Mouse (Mus musculus) CH12.LX (cell line): ENCODE results near the gene Klrb1b. TPM values are rescaled to one million over a fixed set of nuclear protein-coding genes. Genes with fewer than 3 reads are reported as not detected.
A peak's percentile ranks its signal among the peaks of the same experiment; 100 is the strongest.

Source experiments
- DNase-seq: peaks from one replicate; pipeline ENCODE4 v3.0.0-alpha.2; 2013; ENCODE audit errors: extremely low read depth
- H3K27ac ChIP-seq: 2 replicates; pipeline ENCODE4 v1.5.1; 2012; ENCODE audit warnings: low read depth, mild to moderate bottlenecking, control low read depth, moderate library complexity; ENCODE audit not compliant: insufficient read depth
- H3K27me3 ChIP-seq: replicated peaks from 2 replicates; pipeline ENCODE3; 2012; ENCODE audit warnings: inconsistent platforms
- H3K36me3 ChIP-seq, 2 experiments: replicated peaks in 1 of 2; 2 replicates each; pipeline versions ENCODE3 to v1.6.1; 2012; ENCODE audit warnings: inconsistent platforms in 1 of 2, low read length in 1 of 2, mild to moderate bottlenecking in 1 of 2, mixed read lengths in 1 of 2, moderate library complexity in 1 of 2; ENCODE audit not compliant: control insufficient read depth in 1 of 2, insufficient read depth in 1 of 2
- H3K4me1 ChIP-seq, 2 experiments: 2 replicates each; pipeline ENCODE4 v1.6.1; 2012; ENCODE audit warnings: inconsistent platforms in 1 of 2, moderate library complexity in 1 of 2; ENCODE audit not compliant: insufficient read depth in 2 of 2, control insufficient read depth in 1 of 2
- H3K4me2 ChIP-seq: 2 replicates; pipeline ENCODE4 v1.6.1; 2012; ENCODE audit warnings: low read depth, mild to moderate bottlenecking, control low read depth; ENCODE audit not compliant: poor library complexity, insufficient read depth, severe bottlenecking
- H3K4me3 ChIP-seq, 3 experiments: fragments of 150-350 bp in 1 of 3; sonication (generic) in 1 of 3; replicated peaks in 1 of 3; 2 replicates each; pipeline versions ENCODE3 to v1.5.1; 2011 to 2012; ENCODE audit warnings: low read depth in 2 of 3, low read length in 2 of 3, mild to moderate bottlenecking in 2 of 3, moderate library complexity in 2 of 3, control low read depth in 1 of 3, improper control_type of control experiment in 1 of 3, inconsistent platforms in 1 of 3, mixed read lengths in 1 of 3; ENCODE audit not compliant: poor library complexity in 1 of 3
- H3K79me2 ChIP-seq: replicated peaks from 2 replicates; pipeline ENCODE4 v1.6.1; 2012; ENCODE audit warnings: mild to moderate bottlenecking, moderate library complexity; ENCODE audit not compliant: control insufficient read depth, poor library complexity, insufficient read depth, severe bottlenecking; ENCODE audit errors: extremely low read depth
- H3K9ac ChIP-seq: 2 replicates; pipeline ENCODE4 v1.6.1; 2012; ENCODE audit warnings: low read depth, mild to moderate bottlenecking, control low read depth, moderate library complexity; ENCODE audit not compliant: insufficient read depth
- H3K9me3 ChIP-seq: replicated peaks from 2 replicates; pipeline ENCODE3; 2012; ENCODE audit warnings: low read length, inconsistent platforms, mixed read lengths
- BHLHE40 ChIP-seq: IDR thresholded peaks from 2 replicates; pipeline ENCODE4 v1.6.1; 2011; ENCODE audit warnings: mild to moderate bottlenecking, low read depth, low read length, improper control_type of control experiment
- CHD1 ChIP-seq: IDR thresholded peaks from 2 replicates; pipeline ENCODE4 v1.6.1; 2012; ENCODE audit warnings: low read depth, low read length, improper control_type of control experiment, inconsistent platforms
- E2F4 ChIP-seq: IDR thresholded peaks from 2 replicates; pipeline ENCODE4 v1.6.1; 2011; ENCODE audit warnings: low read depth, low read length, improper control_type of control experiment; ENCODE audit not compliant: insufficient replicate concordance
- ELF1 ChIP-seq: IDR thresholded peaks from 2 replicates; pipeline ENCODE4 v1.6.1; 2014; ENCODE audit warnings: low read depth, mild to moderate bottlenecking, inconsistent platforms, low read length, improper control_type of control experiment
- EP300 ChIP-seq: IDR thresholded peaks from 2 replicates; pipeline ENCODE4 v1.6.1; 2011; ENCODE audit warnings: low read length, improper control_type of control experiment
- ETS1 ChIP-seq: conservative IDR thresholded peaks from 2 replicates; pipeline ENCODE4 v1.6.1; 2012; ENCODE audit warnings: low read depth, mild to moderate bottlenecking, inconsistent platforms, low read length, improper control_type of control experiment, moderate library complexity
- GABPA ChIP-seq: IDR thresholded peaks from 2 replicates; pipeline ENCODE4 v1.6.1; 2012; ENCODE audit warnings: low read depth, low read length, improper control_type of control experiment, inconsistent platforms; ENCODE audit not compliant: insufficient replicate concordance
- JUN ChIP-seq: IDR thresholded peaks from 2 replicates; pipeline ENCODE4 v1.6.1; 2011; ENCODE audit warnings: low read depth, mild to moderate bottlenecking, low read length, improper control_type of control experiment, moderate library complexity; ENCODE audit not compliant: insufficient read depth
- KAT2A ChIP-seq: IDR thresholded peaks from 2 replicates; pipeline ENCODE4 v1.6.1; 2012; ENCODE audit warnings: low read length, improper control_type of control experiment, inconsistent platforms; ENCODE audit not compliant: insufficient replicate concordance
- MAFK ChIP-seq: IDR thresholded peaks from 2 replicates; pipeline ENCODE4 v1.6.1; 2011; ENCODE audit warnings: low read length, improper control_type of control experiment; ENCODE audit not compliant: insufficient replicate concordance
- MAX ChIP-seq: IDR thresholded peaks from 2 replicates; pipeline ENCODE4 v1.6.1; 2011; ENCODE audit warnings: low read length, improper control_type of control experiment
- MAZ ChIP-seq: IDR thresholded peaks from 2 replicates; pipeline ENCODE4 v1.6.1; 2012; ENCODE audit warnings: low read depth, mild to moderate bottlenecking, inconsistent platforms, low read length, improper control_type of control experiment, moderate library complexity
- MXI1 ChIP-seq: IDR thresholded peaks from 2 replicates; pipeline ENCODE4 v1.6.1; 2011; ENCODE audit warnings: mild to moderate bottlenecking, low read depth, low read length, improper control_type of control experiment
- MYC ChIP-seq: IDR thresholded peaks from 2 replicates; pipeline ENCODE4 v1.6.1; 2011; ENCODE audit warnings: low read depth, mild to moderate bottlenecking, improper control_type of control experiment, low read length
- NELFE ChIP-seq: IDR thresholded peaks from 2 replicates; pipeline ENCODE4 v1.6.1; 2011; ENCODE audit warnings: low read depth, low read length, improper control_type of control experiment
- NRF1 ChIP-seq: IDR thresholded peaks from 2 replicates; pipeline ENCODE4 v1.6.1; 2014; ENCODE audit warnings: low read depth, mild to moderate bottlenecking, inconsistent platforms, low read length, improper control_type of control experiment, moderate library complexity
- PAX5 ChIP-seq: IDR thresholded peaks from 2 replicates; pipeline ENCODE4 v1.6.1; 2012; ENCODE audit warnings: low read length, inconsistent platforms, mixed read lengths
- POLR2AphosphoS2 ChIP-seq: IDR thresholded peaks from 2 replicates; pipeline ENCODE4 v1.6.1; 2011; ENCODE audit warnings: low read depth, low read length, improper control_type of control experiment
- RAD21 ChIP-seq: IDR thresholded peaks from 2 replicates; pipeline ENCODE4 v1.6.1; 2011; ENCODE audit warnings: low read depth, mild to moderate bottlenecking, low read length, improper control_type of control experiment, moderate library complexity
- RCOR1 ChIP-seq: conservative IDR thresholded peaks from 2 replicates; pipeline ENCODE4 v1.6.1; 2012; ENCODE audit warnings: low read depth, mild to moderate bottlenecking, inconsistent platforms, low read length, improper control_type of control experiment
- SIN3A ChIP-seq: IDR thresholded peaks from 2 replicates; pipeline ENCODE4 v1.6.1; 2012; ENCODE audit warnings: low read length, improper control_type of control experiment, inconsistent platforms
- SMC3 ChIP-seq: IDR thresholded peaks from 2 replicates; pipeline ENCODE4 v1.6.1; 2011; ENCODE audit warnings: low read depth, low read length, improper control_type of control experiment
- TBP ChIP-seq: conservative IDR thresholded peaks from 2 replicates; pipeline ENCODE4 v1.6.1; 2011; ENCODE audit warnings: low read depth, low read length, improper control_type of control experiment
- TCF12 ChIP-seq: IDR thresholded peaks from 2 replicates; pipeline ENCODE4 v1.6.1; 2014; ENCODE audit warnings: low read depth, mild to moderate bottlenecking, inconsistent platforms, low read length, improper control_type of control experiment
- USF1 ChIP-seq: IDR thresholded peaks from 2 replicates; pipeline ENCODE4 v1.6.1; 2014; ENCODE audit warnings: low read depth, mild to moderate bottlenecking, inconsistent platforms, low read length, improper control_type of control experiment
- USF2 ChIP-seq: conservative IDR thresholded peaks from 2 replicates; pipeline ENCODE4 v1.6.1; 2011; ENCODE audit warnings: low read depth, low read length, improper control_type of control experiment
- ZC3H11A ChIP-seq: IDR thresholded peaks from 2 replicates; pipeline ENCODE4 v1.6.1; 2012; ENCODE audit warnings: low read depth, mild to moderate bottlenecking, inconsistent platforms, low read length, improper control_type of control experiment
- ZKSCAN1 ChIP-seq: IDR thresholded peaks from 2 replicates; pipeline ENCODE4 v1.6.1; 2012; ENCODE audit warnings: low read depth, inconsistent platforms, low read length, improper control_type of control experiment, borderline replicate concordance
- ZNF384 ChIP-seq: IDR thresholded peaks from 2 replicates; pipeline ENCODE4 v1.6.1; 2012; ENCODE audit warnings: low read depth, low read length, improper control_type of control experiment, inconsistent platforms
- dilution Hi-C: fragments of 300-500 bp; cut with MboI; formaldehyde crosslinking; loops from 2 replicates; pipeline ENCODE4 v1.14.3; 2020; ENCODE audit warnings: low sequenced_read_pairs; ENCODE audit not compliant: extremely low pct_unique_long_range_greater_than_20kb, extremely low pct_ligation_motif_present
- in situ Hi-C: fragments of 300-500 bp; cut with MboI; formaldehyde crosslinking; loops from 3 replicates; pipeline ENCODE4 v1.14.3; 2019; ENCODE audit warnings: low sequenced_read_pairs, low pct_ligation_motif_present, low pct_unique_long_range_greater_than_20kb, mixed read lengths
- polyA plus RNA-seq: library from polyadenylated mRNA; unstranded; fragments of >175 nt; gene quantifications from 2 replicates; pipeline ENCODE4 v1.2.1, GENCODE M21; 2012; ENCODE audit warnings: low read depth; ENCODE audit not compliant: insufficient read length
- total RNA-seq, 2 experiments: library from RNA; depleted of rRNA; stranded (reverse); fragments of 300-350 nt in 1 of 2; fragments of >200 nt in 1 of 2; gene quantifications; 2 replicates each; pipeline ENCODE4 v1.2.3; 2012 to 2014

Gene Klrb1b
- total and polyA plus RNA-seq, 3 experiments: not detected

DNA sequence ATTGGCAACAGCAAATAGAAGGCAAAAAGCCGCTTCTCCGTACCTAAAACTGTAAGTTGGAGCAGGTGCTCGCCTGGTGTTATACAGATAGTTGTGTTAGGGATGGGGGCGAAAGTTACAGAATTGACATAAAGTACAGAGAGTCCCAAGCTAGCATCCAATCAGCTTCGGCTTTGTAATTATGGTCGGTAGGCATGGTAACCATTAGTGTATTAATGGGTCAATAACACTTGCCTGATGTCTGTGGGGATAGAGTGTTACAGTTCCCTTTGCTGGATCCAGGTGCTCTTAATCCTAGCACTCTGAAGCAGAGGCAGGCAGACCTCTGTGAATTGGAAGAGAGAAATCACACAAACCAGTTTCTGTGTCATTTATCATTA, 10.8 kb upstream of the Klrb1b start:
- H3K79me2 ChIP-seq: no peaks in the 10 kb centered on the region
- in situ Hi-C loops (loop anchor here (25.0 kb wide), 1 partner anchor 525 kb away; no protein-coding TSS in a partner anchor), dilution Hi-C loops (no loop called here)
- H3K36me3 ChIP-seq: no peaks in the 10 kb centered on the region
- peak overlapping the region; percentile 68; the same call in 1 of the 2 replicates for H3K9ac ChIP-seq
- H3K4me3 ChIP-seq: peak overlapping the region; percentile 59 to 91 (median 71)
- H3K4me1 ChIP-seq: peaks cover 4 to 40% of the 10 kb centered on the region in 2 experiments; a peak in 3 of 4 replicates
- H3K27ac ChIP-seq: no peak overlapping the region
- TF ChIP-seq MAX: 0 out of 2 replicates have a peak, but pooled peaks have one; percentile 7
- TF ChIP-seq SIN3A: peak; percentile 17; the same call in 1 of the 2 replicates
- TF ChIP-seq TBP: 0 out of 2 replicates have a peak, but pooled peaks have one; percentile 47
- no peak for TF ChIP-seq NELFE
- peak overlapping the region; percentile 99 for H3K4me2 ChIP-seq
- H3K9me3 ChIP-seq: no peaks in the 10 kb centered on the region
- H3K27me3 ChIP-seq: no peaks in the 10 kb centered on the region
- peak; percentile 59 for DNase-seq

DNA sequence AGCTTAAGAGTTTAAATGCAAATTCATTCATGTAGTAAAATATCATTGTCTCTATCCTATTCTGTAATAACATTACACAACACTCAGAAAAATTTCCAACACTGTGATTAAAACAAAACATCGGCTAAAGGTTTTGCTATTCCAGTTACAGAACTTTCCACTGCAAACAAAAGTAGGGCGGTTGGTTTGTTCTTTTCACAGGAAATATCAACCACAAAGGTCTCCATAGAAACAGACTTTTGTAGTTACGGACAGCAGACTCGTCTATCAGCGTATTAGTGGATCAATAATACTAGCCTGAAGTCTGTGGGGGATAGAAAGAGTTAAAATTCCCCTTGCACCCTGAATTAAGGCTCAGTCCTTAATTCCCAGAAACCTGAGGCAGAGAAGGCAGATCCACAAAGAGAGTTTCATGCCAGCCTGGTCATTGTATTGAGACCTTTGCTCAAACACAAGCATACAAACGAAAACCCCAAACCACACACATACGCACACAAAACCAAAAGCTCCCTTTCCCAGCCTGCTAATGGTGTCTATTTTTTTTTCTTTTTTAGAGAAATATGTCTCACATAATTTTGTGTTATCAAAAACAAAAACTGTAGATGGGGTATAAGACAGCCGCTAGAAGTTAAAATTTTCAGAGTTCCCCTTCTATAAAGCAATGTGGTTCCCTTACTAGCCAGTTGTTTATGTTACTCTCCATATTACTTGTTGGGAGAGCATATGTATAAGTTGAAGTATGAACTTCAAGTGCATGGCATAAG, 10.2 kb upstream of the Klrb1b start:
- peak overlapping the region; percentile 99 for H3K4me2 ChIP-seq
- peak overlapping the region; percentile 68; the same call in 1 of the 2 replicates for H3K9ac ChIP-seq
- peaks cover 4 to 35% of the 10 kb centered on the region in 2 experiments; a peak in 3 of 4 replicates for H3K4me1 ChIP-seq
- H3K27ac ChIP-seq: no peak overlapping the region
- no peak for DNase-seq
- in situ Hi-C loops: loop anchor here (25.0 kb wide), 1 partner anchor 526 kb away; no protein-coding TSS in a partner anchor
- peak overlapping the region; percentile 59 to 91 (median 71) for H3K4me3 ChIP-seq
- no peaks in the 10 kb centered on the region for H3K36me3 ChIP-seq
- no peaks in the 10 kb centered on the region for H3K27me3 ChIP-seq
- dilution Hi-C loops: no loop called here
- no peaks in the 10 kb centered on the region for H3K79me2 ChIP-seq
- no peaks in the 10 kb centered on the region for H3K9me3 ChIP-seq
- TF ChIP-seq RAD21 (no peak), SIN3A (peak; percentile 66; the same call in 1 of the 2 replicates), MAX (0 out of 2 replicates have a peak, but pooled peaks have one; percentile 5), BHLHE40 (0 out of 2 replicates have a peak, but pooled peaks have one; percentile 11), MYC (no peak), SMC3 (no peak), E2F4 (no peak), JUN (no peak), TBP (no peak), ZKSCAN1 (no peak), ETS1 (no peak; the same call in 1 of the 2 replicates), USF2 (no peak), USF1 (no peak), MXI1 (peak; percentile 46; the same call in 1 of the 2 replicates), EP300 (peak; percentile 49; the same call in 1 of the 2 replicates), POLR2AphosphoS2 (no peak), KAT2A (no peak), MAFK (no peak), TCF12 (peak; percentile 18; the same call in 1 of the 2 replicates), RCOR1 (no peak), GABPA (no peak), ZC3H11A (no peak), PAX5 (no peak), ELF1 (no peak), MAZ (0 out of 2 replicates have a peak, but pooled peaks have one; percentile 18), ZNF384 (no peak), CHD1 (peak; percentile 83; the same call in 1 of the 2 replicates), NRF1 (no peak)
